Mouse (Mus musculus) heart, embryonic 12.5 days (tissue): ENCODE measurements at regions not wholly inside any gene's neighbourhood (a gene's known extent, or its start where the extent isn't known, plus 50 kb on each side); places are given as distances from the start of the nearest gene placed in this dataset.

Source experiments
- ATAC-seq: fragments of 200-750 bp; cut with Nextera tagmentation; 2 replicates; pipeline ENCODE4 v1.8.0; 2017; ENCODE audit warnings: moderate TSS enrichment, moderate library complexity; ENCODE audit not compliant: insufficient number of reproducible peaks, low FRiP score
- H3K27ac ChIP-seq: fragments of 300-500 bp; sonication (generic); 2 replicates; pipeline ENCODE4 v1.5.1; 2016; ENCODE audit warnings: mild to moderate bottlenecking, moderate library complexity; ENCODE audit not compliant: poor library complexity, severe bottlenecking
- H3K27me3 ChIP-seq: fragments of 300-500 bp; sonication (generic); replicated peaks from 2 replicates; pipeline ENCODE4 v1.6.1; 2016; ENCODE audit warnings: mild to moderate bottlenecking, moderate library complexity
- H3K36me3 ChIP-seq: fragments of 300-500 bp; sonication (generic); 2 replicates; pipeline ENCODE4 v1.6.1; 2016; ENCODE audit warnings: mild to moderate bottlenecking, moderate library complexity
- H3K4me1 ChIP-seq: fragments of 300-500 bp; sonication (generic); replicated peaks from 2 replicates; pipeline ENCODE4 v1.6.1; 2016; ENCODE audit warnings: mild to moderate bottlenecking
- H3K4me2 ChIP-seq: fragments of 300-500 bp; sonication (generic); 2 replicates; pipeline ENCODE4 v1.6.1; 2016; ENCODE audit warnings: mild to moderate bottlenecking, moderate library complexity
- H3K4me3 ChIP-seq: fragments of 300-500 bp; sonication (generic); 2 replicates; pipeline ENCODE4 v1.5.1; 2016; ENCODE audit warnings: mild to moderate bottlenecking
- H3K9ac ChIP-seq: fragments of 300-500 bp; sonication (generic); 2 replicates; pipeline ENCODE4 v1.6.1; 2016; ENCODE audit warnings: mild to moderate bottlenecking, moderate library complexity
- H3K9me3 ChIP-seq: fragments of 300-500 bp; sonication (generic); replicated peaks from 2 replicates; pipeline ENCODE4 v1.6.1; 2016; ENCODE audit warnings: mild to moderate bottlenecking, moderate library complexity
- WGBS: fragments of 180-500 bp; shearing (Covaris S2); methylation state at CpG from one replicate; pipeline ENCODE4 v1.1.7; 2016; 5-methylcytosine and 5-hydroxymethylcytosine counted together

GRCm38 (mm10) chr13:84761821-84762220, 427.4 kb upstream of the Ccnh start:
- no peaks in the 10 kb centered on the region for H3K36me3 ChIP-seq
- no peak overlapping the region for H3K9ac ChIP-seq
- no peak overlapping the region for H3K27ac ChIP-seq
- H3K4me1 ChIP-seq: no peaks in the 10 kb centered on the region
- H3K4me3 ChIP-seq: no peak overlapping the region
- no peak overlapping the region for H3K4me2 ChIP-seq
- WGBS: 57% methylated on average over 4 of the region's 4 CpGs
- no peaks in the 10 kb centered on the region for H3K9me3 ChIP-seq
- no peak for ATAC-seq
- no peaks in the 10 kb centered on the region for H3K27me3 ChIP-seq

DNA sequence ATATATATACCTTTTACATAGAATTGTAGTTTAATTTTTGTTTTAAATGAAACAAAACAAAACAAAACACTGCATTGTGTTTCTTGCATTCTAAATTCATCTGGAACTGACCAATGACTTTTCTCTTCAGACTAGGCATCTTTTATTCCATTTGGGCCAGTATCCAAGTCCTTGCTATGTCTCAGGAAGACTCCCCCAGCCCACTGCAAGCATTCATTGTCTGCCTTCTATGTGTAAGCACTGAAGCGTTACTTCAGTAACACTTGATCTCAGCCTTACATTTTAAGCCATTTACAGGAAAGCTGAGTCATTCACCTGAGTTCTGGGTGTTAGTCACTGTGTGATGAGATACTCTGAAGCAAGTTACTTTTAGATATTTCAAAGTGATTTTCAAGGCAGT, 425.3 kb upstream of the Ccnh start:
- Histone ChIP-seq H3K9me3 (no peaks in the 10 kb centered on the region), H3K27ac (no peak overlapping the region), H3K36me3 (no peaks in the 10 kb centered on the region), H3K9ac (no peak overlapping the region), H3K4me2 (no peak overlapping the region), H3K27me3 (no peaks in the 10 kb centered on the region), H3K4me3 (no peak overlapping the region), H3K4me1 (no peaks in the 10 kb centered on the region)
- WGBS: 81% methylated on average over 1 of the region's 1 CpGs
- no peak for ATAC-seq

- H3K4me3 ChIP-seq: no peak overlapping the region
- 34% methylated on average over 2 of the region's 2 CpGs for WGBS
- no peaks in the 10 kb centered on the region for H3K9me3 ChIP-seq
- H3K27me3 ChIP-seq: no peaks in the 10 kb centered on the region
- no peak overlapping the region for H3K4me2 ChIP-seq
- H3K27ac ChIP-seq: no peak overlapping the region
- ATAC-seq: no peak
- no peaks in the 10 kb centered on the region for H3K36me3 ChIP-seq
- no peaks in the 10 kb centered on the region for H3K4me1 ChIP-seq
- no peak overlapping the region for H3K9ac ChIP-seq
These were observed 417.3 kb upstream of the Ccnh start for GRCm38 (mm10) chr13:84771956-84772355.

- H3K4me2 ChIP-seq: no peak overlapping the region
- H3K9ac ChIP-seq: no peak overlapping the region
- WGBS: 36% methylated on average over 4 of the region's 4 CpGs
- H3K27ac ChIP-seq: no peak overlapping the region
- no peaks in the 10 kb centered on the region for H3K4me1 ChIP-seq
- H3K4me3 ChIP-seq: no peak overlapping the region
- H3K9me3 ChIP-seq: no peaks in the 10 kb centered on the region
- no peaks in the 10 kb centered on the region for H3K36me3 ChIP-seq
- no peak for ATAC-seq
- H3K27me3 ChIP-seq: no peaks in the 10 kb centered on the region
These were observed 405.9 kb upstream of the Ccnh start for GRCm38 (mm10) chr13:84783017-84783937.

- ATAC-seq: no peak
- no peaks in the 10 kb centered on the region for H3K36me3 ChIP-seq
These were observed 384.8 kb upstream of the Ccnh start for GRCm38 (mm10) chr13:84804241-84804980.

DNA sequence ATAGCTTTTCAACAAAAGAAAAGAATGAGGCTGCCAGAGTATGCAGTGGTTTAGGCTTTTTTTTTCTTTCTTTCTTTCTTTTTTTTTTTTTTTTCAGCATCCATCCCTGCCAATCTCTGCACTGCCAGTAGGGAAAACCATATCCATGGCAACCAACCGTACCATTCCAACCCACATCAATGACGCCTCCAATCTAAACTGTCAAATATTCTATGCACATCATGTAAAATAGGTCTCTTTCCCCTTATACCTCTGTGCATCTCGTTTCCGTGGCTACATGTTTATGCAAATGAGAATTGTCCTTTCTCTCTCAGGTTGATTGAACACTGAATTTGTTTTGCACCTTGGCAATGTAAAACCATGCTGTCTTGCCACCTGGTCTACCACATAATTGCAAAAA, 384.0 kb upstream of the Ccnh start:
- Histone ChIP-seq H3K9ac (no peak overlapping the region), H3K27ac (no peak overlapping the region), H3K4me3 (no peak overlapping the region), H3K4me1 (no peaks in the 10 kb centered on the region), H3K27me3 (no peaks in the 10 kb centered on the region), H3K9me3 (no peaks in the 10 kb centered on the region), H3K4me2 (no peak overlapping the region), H3K36me3 (no peaks in the 10 kb centered on the region)
- WGBS: 73% methylated on average over 4 of the region's 4 CpGs
- no peak for ATAC-seq

More at GRCm38 (mm10) chr13:84804241-84804980, 384.8 kb upstream of the Ccnh start:
- no peaks in the 10 kb centered on the region for H3K27me3 ChIP-seq
- no peak overlapping the region for H3K4me3 ChIP-seq
- WGBS: 70% methylated on average over 3 of the region's 3 CpGs
- H3K9ac ChIP-seq: no peak overlapping the region
- no peak overlapping the region for H3K27ac ChIP-seq
- no peak overlapping the region for H3K4me2 ChIP-seq
- no peaks in the 10 kb centered on the region for H3K4me1 ChIP-seq
- no peaks in the 10 kb centered on the region for H3K9me3 ChIP-seq

DNA sequence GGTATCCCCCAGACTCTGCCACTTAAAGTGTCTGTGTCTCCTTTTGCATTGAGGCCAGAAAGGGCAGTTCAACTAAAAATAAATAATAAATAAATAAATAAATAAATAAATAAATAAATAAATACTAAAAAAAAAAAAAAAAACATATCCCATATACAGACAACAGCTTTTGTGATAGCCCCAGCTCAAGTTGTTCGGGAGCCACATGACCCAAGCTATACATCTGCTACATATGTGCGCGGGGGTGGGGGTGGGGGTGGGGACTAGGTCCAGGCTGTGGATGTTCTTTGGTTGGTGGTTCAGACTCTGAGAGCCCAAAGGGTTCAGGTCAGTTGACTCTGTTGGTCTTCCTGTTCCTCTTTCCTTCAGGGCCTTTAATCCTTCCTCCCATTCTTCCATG, 379.6 kb upstream of the Ccnh start:
- H3K9me3 ChIP-seq: 0 out of 2 replicates have a peak, but pooled peaks cover 2% of the 10 kb centered on the region
- no peak for ATAC-seq
- H3K9ac ChIP-seq: no peak overlapping the region
- no peaks in the 10 kb centered on the region for H3K27me3 ChIP-seq
- H3K4me2 ChIP-seq: no peak overlapping the region
- H3K4me1 ChIP-seq: no peaks in the 10 kb centered on the region
- no peak overlapping the region for H3K4me3 ChIP-seq
- H3K27ac ChIP-seq: no peak overlapping the region
- no peaks in the 10 kb centered on the region for H3K36me3 ChIP-seq
- 77% methylated on average over 3 of the region's 3 CpGs for WGBS
